Mouse (Mus musculus) embryonic fibroblast, embryonic 13.5 days (primary cell): Measurements from ENCODE around the gene Dlx6.

Source experiments
- CTCF ChIP-seq: IDR thresholded peaks from 2 replicates; pipeline ENCODE4 v1.5.1; 2011; ENCODE audit warnings: mild to moderate bottlenecking, control low read depth, low read length, moderate library complexity, borderline replicate concordance; ENCODE audit not compliant: insufficient read depth
- POLR2A ChIP-seq: IDR thresholded peaks from 2 replicates; pipeline ENCODE4 v1.6.1; 2011; ENCODE audit warnings: low read depth, mild to moderate bottlenecking, control low read depth, low read length, moderate library complexity

- TF ChIP-seq CTCF (no peak), POLR2A (no peak)
Observed at GRCm38 (mm10) chr6:6878841-6879291, 15.7 kb downstream of the Dlx6 start.
